Mouse (Mus musculus) neural tube, embryonic 11.5 days (tissue): ENCODE measurements around the gene Thy1. TPM values are rescaled to one million over a fixed set of nuclear protein-coding genes. Genes with fewer than 3 reads are reported as not detected.

Experiments
- ATAC-seq: fragments of 200-750 bp; cut with Nextera tagmentation; 2 replicates; pipeline ENCODE4 v1.8.0; 2017; ENCODE audit warnings: moderate number of reproducible peaks, mild to moderate bottlenecking, moderate TSS enrichment, moderate library complexity; ENCODE audit not compliant: insufficient read depth, low FRiP score, low TSS enrichment
- DNase-seq: peaks from one replicate; pipeline ENCODE4 v3.0.0-alpha.2; 2015; ENCODE audit warnings: low spot score
- H3K27ac ChIP-seq: fragments of 300-500 bp; sonication (generic); 2 replicates; pipeline ENCODE4 v1.5.1; 2014; ENCODE audit warnings: low read depth, mild to moderate bottlenecking, low read length
- H3K27me3 ChIP-seq: fragments of 300-500 bp; sonication (generic); 2 replicates; pipeline ENCODE4 v1.6.1; 2014; ENCODE audit warnings: mild to moderate bottlenecking, low read length, mixed read lengths; ENCODE audit not compliant: control insufficient read depth, insufficient read depth
- H3K36me3 ChIP-seq: fragments of 300-500 bp; sonication (generic); 2 replicates; pipeline ENCODE4 v1.6.1; 2014; ENCODE audit warnings: mild to moderate bottlenecking, low read length, moderate library complexity, mixed read lengths; ENCODE audit not compliant: control insufficient read depth, insufficient read depth
- H3K4me1 ChIP-seq: fragments of 300-500 bp; sonication (generic); 2 replicates; pipeline ENCODE4 v1.6.1; 2014; ENCODE audit warnings: low read length, mixed read lengths; ENCODE audit not compliant: control insufficient read depth, insufficient read depth
- H3K4me2 ChIP-seq: fragments of 300-500 bp; sonication (generic); 2 replicates; pipeline ENCODE4 v1.6.1; 2014; ENCODE audit warnings: low read depth, mild to moderate bottlenecking, moderate library complexity
- H3K4me3 ChIP-seq: fragments of 300-500 bp; sonication (generic); 2 replicates; pipeline ENCODE4 v1.5.1; 2014; ENCODE audit warnings: low read depth, low read length
- H3K9ac ChIP-seq: fragments of 300-500 bp; sonication (generic); 2 replicates; pipeline ENCODE4 v1.6.1; 2014; ENCODE audit warnings: mild to moderate bottlenecking, low read length
- H3K9me3 ChIP-seq: fragments of 300-500 bp; sonication (generic); 2 replicates; pipeline ENCODE4 v1.6.1; 2016; ENCODE audit warnings: low read length; ENCODE audit not compliant: control insufficient read depth
- WGBS: fragments of 180-500 bp; shearing (Covaris S2); extraction: QIAGEN DNeasy Blood & Tissue Kit; methylation state at CpG from one replicate; pipeline ENCODE4 v1.1.7; 2014; 5-methylcytosine and 5-hydroxymethylcytosine counted together
- polyA plus RNA-seq: library from polyadenylated mRNA; unstranded; fragments of >200 nt; fragmentation: Nextera tagmentation; extraction: Ambion mirVana; gene quantifications from 2 replicates; pipeline ENCODE4 v1.2.1, GENCODE M21; 2014

The Thy1 gene
- polyA plus RNA-seq, 1 experiment from 2014 or later: not detected

DNA sequence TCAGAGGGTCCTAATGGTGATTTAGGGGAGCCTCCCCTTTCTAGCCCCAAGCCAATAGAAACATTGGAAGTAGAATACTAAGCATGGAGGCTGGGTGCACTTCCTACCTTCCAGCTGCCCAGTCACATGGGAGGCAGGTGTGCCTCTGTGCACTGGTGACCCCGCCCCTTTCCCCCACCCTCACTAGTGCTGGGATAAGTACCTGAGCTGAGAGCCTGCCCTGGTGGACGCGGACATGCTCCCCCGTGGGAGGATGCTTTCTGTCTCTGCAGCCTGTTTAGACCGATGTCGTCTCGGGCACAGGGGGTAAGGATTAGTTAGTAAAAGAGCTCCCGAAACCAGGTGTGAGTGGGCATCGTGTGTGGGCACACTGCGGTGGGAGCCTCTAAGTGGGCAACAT, 43.8 kb downstream of the Thy1 start:
- ATAC-seq: no peak
- H3K36me3 ChIP-seq: no peaks in the 10 kb centered on the region; the same call in 1 of the 2 replicates
- no peaks in the 10 kb centered on the region for H3K9me3 ChIP-seq
- no peak overlapping the region for H3K27ac ChIP-seq
- H3K27me3 ChIP-seq: peaks cover 13% of the 10 kb centered on the region
- H3K4me1 ChIP-seq: peaks cover 14% of the 10 kb centered on the region
- H3K4me3 ChIP-seq: no peak overlapping the region
- no peak overlapping the region for H3K9ac ChIP-seq
- no peak for DNase-seq
- no peak overlapping the region for H3K4me2 ChIP-seq
- 48% methylated on average over 10 of the region's 10 CpGs for WGBS

DNA sequence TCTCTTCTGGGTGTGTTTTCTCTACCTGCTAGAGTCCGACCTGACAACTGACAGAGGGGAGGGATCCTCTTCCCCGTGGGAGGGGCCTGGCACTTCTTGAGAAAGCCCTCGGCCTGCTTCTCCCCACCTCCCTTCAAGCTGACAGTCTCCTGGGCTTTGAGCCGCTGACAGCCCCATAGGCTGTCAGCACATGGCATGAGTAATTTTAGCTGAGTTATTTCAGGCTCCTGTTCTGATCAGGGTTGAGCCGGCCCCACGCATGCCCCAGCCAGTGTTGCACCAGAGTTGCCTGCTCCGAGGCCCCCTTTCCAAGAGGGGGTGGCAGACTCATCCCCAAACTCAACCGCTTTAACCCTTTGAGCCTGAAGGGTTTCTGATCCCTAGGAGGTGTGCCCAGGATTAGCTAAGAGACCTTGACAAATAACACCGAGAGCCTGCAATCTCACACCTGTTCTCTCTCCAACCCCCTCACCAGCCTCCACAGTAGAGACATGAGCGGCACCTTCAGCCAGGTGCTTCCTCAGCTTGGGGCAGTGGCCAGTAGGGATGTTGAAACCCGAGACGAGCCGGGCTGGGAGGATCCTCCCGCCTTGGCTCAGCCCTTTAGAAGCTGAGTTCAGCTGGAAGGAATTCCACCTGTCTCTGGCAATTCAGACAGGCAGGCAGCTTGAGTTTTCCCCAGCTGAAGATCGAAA, 44.7 kb downstream of the Thy1 start:
- Histone ChIP-seq H3K36me3 (no peaks in the 10 kb centered on the region; the same call in 1 of the 2 replicates), H3K9ac (no peak overlapping the region), H3K4me3 (no peak overlapping the region), H3K4me2 (no peak overlapping the region), H3K27ac (no peak overlapping the region), H3K27me3 (peaks cover 13% of the 10 kb centered on the region), H3K4me1 (peaks cover 14% of the 10 kb centered on the region), H3K9me3 (no peaks in the 10 kb centered on the region)
- 12% methylated on average over 15 of the region's 15 CpGs for WGBS
- DNase-seq: no peak
- no peak for ATAC-seq

DNA sequence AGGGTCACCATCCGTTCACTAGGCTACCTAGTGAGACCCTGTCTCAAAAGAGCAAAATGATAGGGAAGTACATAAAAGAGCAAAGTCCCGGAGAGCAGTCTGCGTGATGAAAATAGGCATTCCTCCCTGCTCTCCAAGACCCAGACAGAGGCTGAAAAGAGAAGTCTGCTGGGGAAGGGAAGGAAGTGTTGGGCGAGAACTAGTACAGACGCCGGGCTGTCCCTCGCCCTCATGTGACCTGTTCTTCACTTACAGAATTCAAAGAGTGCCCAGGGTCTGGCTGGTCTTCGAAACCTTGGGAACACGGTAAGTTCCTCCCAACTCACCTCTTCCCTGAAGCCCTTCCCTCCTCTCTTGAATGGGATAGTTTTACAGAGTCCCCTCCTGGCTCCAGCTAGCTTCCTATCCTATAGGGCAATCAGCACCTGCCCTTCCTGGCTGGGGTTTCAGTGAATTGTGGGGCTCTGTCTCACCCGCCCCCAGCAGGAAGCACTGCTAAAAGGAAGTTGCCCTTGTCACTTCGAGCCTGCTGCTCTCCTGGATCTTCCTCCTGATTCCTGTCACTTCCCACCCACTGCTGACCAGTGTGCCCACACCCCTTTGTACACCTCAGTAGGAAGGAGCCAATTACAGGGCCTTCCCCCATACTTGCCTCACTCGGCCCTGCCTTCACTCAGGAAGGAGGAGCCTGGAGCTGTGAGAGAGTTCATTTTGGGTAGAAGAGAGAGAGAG, 45.9 kb downstream of the Thy1 start:
- Histone ChIP-seq H3K27me3 (peaks cover 8% of the 10 kb centered on the region), H3K9ac (no peak overlapping the region), H3K27ac (no peak overlapping the region), H3K4me2 (no peak overlapping the region), H3K9me3 (no peaks in the 10 kb centered on the region), H3K36me3 (no peaks in the 10 kb centered on the region; the same call in 1 of the 2 replicates), H3K4me1 (peaks cover 10% of the 10 kb centered on the region), H3K4me3 (no peak overlapping the region)
- WGBS: 55% methylated on average over 12 of the region's 12 CpGs
- DNase-seq (no peak), ATAC-seq (no peak)

- ATAC-seq (peak; percentile 53; the same call in 1 of the 2 replicates), DNase-seq (peak; percentile 82)
- Histone ChIP-seq H3K9me3 (no peaks in the 10 kb centered on the region), H3K27ac (no peak overlapping the region), H3K9ac (0 out of 2 replicates have a peak overlapping the region, but pooled peaks have one; percentile 15), H3K4me2 (peak overlapping the region; percentile 13; the same call in 1 of the 2 replicates), H3K27me3 (no peaks in the 10 kb centered on the region), H3K4me3 (no peak overlapping the region), H3K36me3 (no peaks in the 10 kb centered on the region; the same call in 1 of the 2 replicates), H3K4me1 (no peaks in the 10 kb centered on the region)
- 33% methylated on average over 24 of the region's 24 CpGs for WGBS
Measured at GRCm38 (mm10) chr9:44093612-44094503, 50.7 kb downstream of the Thy1 start.

DNA sequence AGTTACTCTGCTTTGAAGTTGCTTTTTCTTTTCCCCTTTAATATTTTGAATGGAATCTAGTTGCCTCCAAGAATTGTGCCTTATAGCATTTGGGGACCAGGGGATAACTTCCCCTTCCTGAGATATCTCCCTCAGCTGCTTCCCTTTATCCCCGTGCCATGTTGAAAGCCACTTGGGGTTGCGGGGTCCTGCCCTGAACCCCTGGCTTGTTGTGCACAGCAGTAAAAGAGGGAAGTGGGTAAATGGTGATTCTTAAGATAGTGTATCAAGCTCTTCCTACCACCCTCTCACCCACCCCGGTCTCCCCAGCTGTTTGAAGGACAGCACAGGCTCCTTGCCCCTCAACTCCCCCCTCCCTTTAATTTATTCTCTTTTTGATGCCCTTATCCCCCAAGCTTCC, 51.6 kb downstream of the Thy1 start:
- Histone ChIP-seq H3K36me3 (no peaks in the 10 kb centered on the region; the same call in 1 of the 2 replicates), H3K4me1 (no peaks in the 10 kb centered on the region), H3K4me3 (no peak overlapping the region), H3K27me3 (no peaks in the 10 kb centered on the region), H3K9ac (no peak overlapping the region), H3K27ac (no peak overlapping the region), H3K9me3 (no peaks in the 10 kb centered on the region), H3K4me2 (no peak overlapping the region)
- DNase-seq (no peak), ATAC-seq (no peak)
- 82% methylated on average over 3 of the region's 3 CpGs for WGBS

DNA sequence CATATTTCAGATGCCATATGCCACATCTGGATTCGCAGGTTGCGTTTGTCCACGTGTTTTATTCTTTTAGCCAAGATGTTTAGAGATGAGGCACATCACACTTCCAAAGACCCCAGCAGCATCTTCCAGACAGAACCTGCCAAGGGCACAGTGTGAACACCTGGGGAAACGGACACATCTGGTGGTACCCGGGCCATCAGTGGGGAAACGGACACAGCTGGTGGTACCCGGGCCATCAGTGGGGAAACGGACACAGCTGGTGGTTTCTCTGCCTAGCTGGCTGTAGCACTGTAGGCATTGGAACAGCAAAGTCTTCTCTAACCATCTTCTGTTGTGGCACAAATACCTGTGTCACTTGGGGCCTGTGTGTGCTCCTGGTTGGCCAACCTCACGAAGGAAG, 52.6 kb downstream of the Thy1 start:
- Histone ChIP-seq H3K9me3 (no peaks in the 10 kb centered on the region), H3K9ac (no peak overlapping the region), H3K4me1 (no peaks in the 10 kb centered on the region), H3K4me2 (no peak overlapping the region), H3K4me3 (no peak overlapping the region), H3K27me3 (no peaks in the 10 kb centered on the region), H3K36me3 (peaks cover 2% of the 10 kb centered on the region; the same call in 1 of the 2 replicates), H3K27ac (no peak overlapping the region)
- ATAC-seq: no peak
- DNase-seq: no peak
- 88% methylated on average over 9 of the region's 9 CpGs for WGBS

- Histone ChIP-seq H3K4me2 (no peak overlapping the region), H3K27ac (no peak overlapping the region), H3K9me3 (no peaks in the 10 kb centered on the region), H3K4me1 (no peaks in the 10 kb centered on the region), H3K27me3 (no peaks in the 10 kb centered on the region), H3K4me3 (no peak overlapping the region), H3K9ac (no peak overlapping the region), H3K36me3 (0 out of 2 replicates have a peak, but pooled peaks cover 2% of the 10 kb centered on the region)
- DNase-seq: peak; percentile 21
- no peak for ATAC-seq
- 35% methylated on average over 9 of the region's 9 CpGs for WGBS
Measured at GRCm38 (mm10) chr9:44096536-44096935, 53.4 kb downstream of the Thy1 start.
